Mouse (Mus musculus): ENCODE measurements around the gene Gm17402.

DNA sequence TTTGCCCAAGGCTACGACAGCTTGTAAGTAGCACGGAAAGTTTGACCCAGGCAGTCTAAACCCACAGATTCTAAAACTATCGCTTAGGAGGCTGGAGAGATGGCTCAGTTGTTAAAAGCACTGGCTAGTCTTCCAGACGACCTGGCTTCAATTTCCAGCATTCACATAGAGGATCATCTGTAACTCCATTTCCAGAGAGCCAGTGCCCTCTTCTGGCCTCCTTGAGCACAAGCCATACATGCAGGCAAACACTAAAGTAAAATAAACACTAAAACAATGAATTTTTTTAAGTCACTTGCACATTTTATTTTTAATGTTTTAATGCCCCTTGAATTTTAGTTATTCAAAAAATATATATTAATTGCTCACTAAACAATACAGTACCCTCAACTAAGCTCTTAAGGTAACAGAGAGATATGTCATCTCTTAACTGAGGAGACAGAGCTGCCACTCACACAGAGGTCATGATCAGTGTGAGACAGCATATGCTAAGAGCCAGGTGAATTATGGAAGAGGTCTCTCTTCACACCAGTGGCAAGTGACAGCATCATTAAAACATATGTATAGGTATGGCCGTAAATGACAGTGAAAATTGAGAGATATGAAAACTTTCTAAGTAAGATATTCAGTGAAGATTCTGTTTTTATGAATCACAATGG lies 31.8 kb downstream of the Gm17402 start:
- TF ChIP-seq CTCF (IDR thresholded peaks at IDR 0.05; ENCODE audit: low read depth, low read length): no peak
- no peak for TF ChIP-seq POLR2AphosphoS5 (IDR thresholded peaks at IDR 0.05; ENCODE audit: insufficient replicate concordance, low read depth, low read length)

Data from G1E (cell line).